Mouse (Mus musculus) adrenal gland, adult (tissue): ENCODE measurements at regions not wholly inside any gene's neighbourhood (a gene's known extent, or its start where the extent isn't known, plus 50 kb on each side); places are given as distances from the start of the nearest gene placed in this dataset.

Experiments used
- DNase-seq, 2 experiments: peaks; one replicate each; pipeline ENCODE4 v3.0.0; 2022 to 2023; ENCODE audit warnings: low spot score in 1 of 2; ENCODE audit not compliant: inconsistent age in 2 of 2

DNA sequence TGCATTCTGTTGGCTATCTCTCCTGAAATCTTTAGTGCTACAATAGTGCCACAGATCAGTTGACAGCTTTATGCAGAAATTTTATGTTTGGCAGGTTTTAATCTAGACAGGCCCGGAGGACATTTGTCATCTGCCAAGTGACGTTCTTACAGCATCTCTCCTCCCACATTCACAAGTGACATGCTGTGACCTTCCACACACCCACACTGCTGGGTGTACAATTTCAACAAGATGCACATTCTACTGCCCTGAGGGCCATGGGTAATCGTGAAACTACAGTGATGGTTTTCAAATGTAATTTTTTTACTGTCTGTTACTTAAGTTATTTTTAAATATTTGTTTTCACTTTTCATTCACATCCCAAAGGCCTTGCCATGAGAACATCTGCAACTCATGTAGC lies 639.2 kb upstream of the Gm11114 start:
- no peak for DNase-seq

DNA sequence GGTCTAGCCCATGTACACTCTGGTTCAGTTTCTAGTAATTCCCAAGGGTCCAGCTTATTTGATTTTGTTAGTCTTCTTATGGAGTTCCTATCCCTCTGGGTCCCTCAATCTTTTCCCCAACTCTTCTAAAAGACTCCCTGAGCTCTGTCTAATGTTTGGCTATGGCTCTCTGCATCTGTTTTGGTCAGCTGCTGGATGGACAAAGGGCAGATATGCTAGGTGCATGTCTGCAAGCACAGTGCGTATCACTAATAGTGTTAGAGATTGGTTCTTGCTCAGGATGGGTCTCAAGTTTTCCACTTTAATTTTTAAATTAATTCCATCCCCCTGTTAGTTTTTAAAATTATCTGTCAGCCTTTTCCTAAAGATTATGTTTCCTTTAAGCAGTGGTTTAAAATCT lies 634.2 kb upstream of the Gm11114 start:
- DNase-seq, result no peak

DNA sequence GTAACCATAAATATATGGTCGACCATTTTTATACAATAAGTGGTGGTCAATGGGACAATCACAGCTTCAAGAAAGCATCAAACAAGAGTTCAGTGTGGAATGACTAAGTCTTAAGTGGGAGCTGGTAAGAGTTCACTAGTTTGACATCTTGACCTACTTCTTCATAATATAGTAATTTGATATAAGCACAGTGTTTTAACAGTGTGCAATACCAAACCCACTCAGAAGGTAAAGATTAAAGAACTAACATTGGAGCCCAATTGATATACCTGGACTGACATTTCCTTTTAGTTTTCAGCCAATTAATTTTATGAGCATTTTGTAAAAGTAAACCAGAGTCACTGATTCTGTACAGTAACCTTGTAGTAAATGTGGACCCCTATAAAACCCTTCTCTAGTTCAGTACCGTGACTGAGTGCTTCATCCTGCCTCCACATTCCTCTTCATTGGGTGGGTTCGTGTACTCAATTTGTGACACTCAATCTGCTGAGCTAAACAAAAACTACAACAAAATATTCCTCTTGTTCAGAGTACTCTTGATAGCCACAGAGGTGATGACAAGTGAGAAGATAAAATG lies 593.9 kb upstream of the Gm11114 start:
- DNase-seq, result no peak

DNA sequence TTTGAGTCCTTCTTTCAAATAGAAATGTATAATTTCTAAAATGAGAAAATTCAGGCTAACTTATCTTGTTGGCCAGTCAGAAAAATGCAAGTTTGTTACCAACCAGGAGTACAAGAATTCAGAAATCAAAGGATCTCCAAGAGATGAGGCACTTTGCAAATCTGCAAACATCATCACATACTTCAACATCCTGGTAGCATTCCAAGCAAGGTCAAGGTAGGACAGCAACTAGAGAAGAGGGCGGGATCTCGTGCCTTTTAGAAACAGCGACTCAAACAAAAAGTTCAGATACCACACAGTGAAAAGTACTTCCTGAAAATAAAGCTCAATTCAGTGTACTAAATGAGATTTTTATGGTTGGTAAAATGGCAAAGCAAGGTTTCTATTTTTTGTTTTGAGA lies 593.2 kb upstream of the Gm11114 start:
- no peak for DNase-seq

DNA sequence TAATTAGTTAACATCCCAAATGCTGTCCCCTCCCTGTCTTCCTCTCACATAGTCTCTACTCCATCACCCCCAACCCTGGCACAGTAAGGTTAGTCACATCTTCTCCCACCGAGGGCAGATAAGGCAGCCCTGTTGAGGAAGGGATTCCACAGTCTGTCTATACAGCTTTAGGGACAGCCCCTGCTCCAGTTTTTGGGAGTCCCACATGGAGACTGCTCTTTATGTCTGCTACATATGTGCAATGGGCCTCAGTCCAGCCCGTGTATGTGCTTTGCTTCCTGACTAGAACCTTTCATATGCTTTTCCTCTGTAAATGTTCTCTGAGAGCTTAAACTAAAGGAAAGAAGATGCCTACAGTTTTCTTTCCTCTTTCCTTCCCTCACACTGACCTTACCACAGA lies 592.1 kb upstream of the Gm11114 start:
- no peak for DNase-seq

DNA sequence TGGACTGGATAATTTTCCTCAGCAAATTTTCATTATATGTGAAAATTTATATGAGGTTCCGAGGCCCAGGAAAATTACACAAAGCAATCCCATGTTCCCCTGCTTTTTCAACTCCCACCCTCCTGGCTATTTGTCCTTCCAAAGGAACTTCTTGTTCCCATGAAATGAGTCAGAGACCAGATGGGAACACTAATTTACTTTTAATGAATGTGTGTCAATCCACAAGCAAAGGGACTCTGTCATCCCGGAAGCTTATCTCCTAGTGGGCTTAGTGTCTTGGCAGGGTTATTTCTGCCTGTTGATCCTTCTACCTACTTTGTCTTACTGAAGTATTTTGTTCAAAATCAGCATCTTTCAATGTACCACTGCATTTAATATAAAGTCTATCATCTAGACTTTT lies 573.3 kb upstream of the Gm11114 start:
- DNase-seq, result no peak

DNA sequence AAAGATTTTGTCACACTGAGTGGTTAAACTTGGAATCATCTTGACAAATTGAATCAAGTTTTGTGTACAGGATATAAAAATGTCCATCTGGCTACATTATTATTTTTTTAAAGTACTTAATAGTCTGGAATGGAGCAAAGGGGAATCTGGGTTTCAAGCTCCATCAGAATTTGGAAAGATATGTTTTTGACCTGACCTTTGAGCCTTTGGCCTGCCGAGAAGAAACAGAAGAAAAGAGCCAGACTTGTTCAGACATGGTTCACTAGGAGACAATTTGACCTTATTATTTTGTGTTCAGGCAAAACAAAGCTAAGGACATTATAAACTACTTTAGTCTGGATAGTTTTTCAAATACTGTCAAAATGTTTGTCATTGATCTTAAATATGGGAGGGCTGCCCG lies 572.2 kb upstream of the Gm11114 start:
- no peak for DNase-seq

DNA sequence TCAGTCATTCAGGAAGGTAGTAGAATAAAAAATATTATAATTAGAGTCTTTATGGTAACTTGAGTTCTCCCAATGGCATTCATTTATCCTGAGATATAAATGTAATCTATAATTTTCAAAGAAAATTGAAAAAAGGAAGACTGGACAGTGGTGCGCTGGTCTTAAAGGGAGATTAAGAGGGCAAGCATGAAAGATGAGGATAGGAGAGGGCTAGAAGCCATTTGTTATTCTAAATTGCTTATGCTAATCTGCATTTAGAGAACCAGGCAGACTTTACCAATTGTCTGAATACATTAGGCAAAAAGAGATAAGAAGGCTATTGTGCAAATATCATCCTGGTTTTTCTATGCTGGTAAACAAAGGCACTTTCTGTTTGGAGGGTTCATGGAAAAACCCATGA lies 558.2 kb upstream of the Gm11114 start:
- DNase-seq, result no peak

DNA sequence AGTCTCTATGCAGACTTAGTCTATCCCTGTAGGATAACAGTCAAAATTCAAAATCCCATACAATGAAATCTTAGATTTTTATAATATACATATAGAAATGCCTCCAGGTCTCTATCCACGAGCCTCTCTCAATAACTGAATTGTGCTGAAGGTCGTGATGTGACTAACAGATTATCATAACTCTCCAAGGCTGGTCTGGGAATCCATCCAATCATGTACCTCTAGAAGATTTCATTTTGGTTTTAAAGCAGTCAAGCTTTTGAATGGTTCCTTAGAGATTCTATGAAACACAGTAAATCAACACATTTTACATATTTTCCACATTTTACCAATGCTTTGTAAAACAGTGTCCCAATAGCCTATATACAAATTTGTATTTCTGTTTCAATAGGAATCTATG lies 557.7 kb upstream of the Gm11114 start:
- DNase-seq, result peak in 1 of 2 experiments; percentile 61

DNA sequence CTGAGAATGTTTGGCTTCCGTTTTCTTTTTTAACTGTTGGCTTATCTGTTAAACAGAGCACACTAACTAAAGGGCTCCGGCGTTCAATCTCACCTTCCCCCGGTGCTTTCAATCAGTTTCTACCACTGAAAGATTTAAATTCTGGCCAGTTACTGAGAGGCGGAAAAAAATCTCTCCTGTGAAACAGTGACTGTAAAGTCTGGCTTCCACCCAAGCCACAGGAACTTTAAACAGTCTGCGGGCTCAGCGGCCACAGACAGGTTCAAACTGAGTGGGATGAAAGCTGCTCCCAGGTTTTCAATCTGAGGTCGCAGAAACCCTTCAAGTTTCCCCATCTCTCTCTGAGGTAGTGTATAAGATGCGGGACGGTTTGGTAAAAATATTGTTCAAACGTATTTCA lies 538.2 kb upstream of the Gm11114 start:
- no peak for DNase-seq

DNA sequence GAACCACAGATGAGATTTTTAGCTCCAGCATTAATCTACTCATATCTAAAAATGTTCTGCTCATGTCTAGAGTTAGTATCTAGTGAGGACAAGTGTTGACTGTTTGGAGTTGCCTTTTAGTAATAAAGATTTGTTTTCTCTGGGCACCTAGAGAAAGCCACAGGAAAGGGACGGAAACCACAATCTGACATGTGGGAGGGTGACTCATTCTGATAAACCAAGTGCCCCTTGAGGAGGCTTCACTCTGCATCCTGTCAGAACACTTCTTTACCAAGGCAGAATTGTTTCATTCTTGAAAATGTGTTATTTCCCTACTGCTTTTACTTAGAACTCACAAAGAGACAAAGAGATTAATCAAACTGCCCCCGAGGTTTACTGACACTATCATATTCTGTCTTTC lies 537.4 kb upstream of the Gm11114 start:
- no peak for DNase-seq

DNA sequence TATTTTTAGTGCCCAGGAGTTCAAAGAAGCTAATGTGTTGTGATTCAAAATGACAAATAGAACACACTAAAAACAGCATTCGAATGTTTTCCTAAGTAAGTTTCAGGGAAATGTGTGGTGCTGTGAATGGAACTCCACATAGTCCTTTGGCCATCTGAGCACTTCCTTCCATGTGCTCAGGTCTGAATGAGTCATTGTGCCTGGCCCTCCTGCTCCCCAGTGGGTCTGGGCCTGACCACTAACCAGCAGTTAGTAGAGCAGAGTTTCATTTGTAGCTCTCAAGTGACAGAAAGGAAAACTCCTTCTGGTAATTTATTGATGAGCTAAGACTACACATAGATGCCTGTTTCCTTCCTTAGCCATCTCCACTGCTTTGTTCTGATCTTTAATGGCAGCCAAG lies 533.4 kb upstream of the Gm11114 start:
- no peak for DNase-seq

DNA sequence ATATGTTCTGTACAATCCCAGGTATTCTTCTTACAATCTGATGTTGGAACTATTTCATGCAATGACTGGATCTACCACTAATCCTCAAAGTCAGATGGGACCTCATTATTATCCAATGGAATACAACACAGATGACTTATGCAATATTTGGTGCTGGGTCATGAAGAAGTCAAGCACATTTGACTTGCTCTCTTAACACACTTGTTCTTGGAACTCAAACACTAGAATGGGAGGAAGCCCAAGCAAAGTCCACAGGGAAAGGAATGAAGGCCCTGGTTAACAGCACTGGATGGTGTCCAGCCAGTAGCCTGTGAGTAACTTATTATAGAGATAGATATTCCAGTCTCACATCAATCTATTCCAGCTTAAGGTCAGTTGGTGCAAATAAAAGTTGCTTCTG lies 486.8 kb upstream of the Gm11114 start:
- peak in 1 of 2 experiments; percentile 34 for DNase-seq

DNA sequence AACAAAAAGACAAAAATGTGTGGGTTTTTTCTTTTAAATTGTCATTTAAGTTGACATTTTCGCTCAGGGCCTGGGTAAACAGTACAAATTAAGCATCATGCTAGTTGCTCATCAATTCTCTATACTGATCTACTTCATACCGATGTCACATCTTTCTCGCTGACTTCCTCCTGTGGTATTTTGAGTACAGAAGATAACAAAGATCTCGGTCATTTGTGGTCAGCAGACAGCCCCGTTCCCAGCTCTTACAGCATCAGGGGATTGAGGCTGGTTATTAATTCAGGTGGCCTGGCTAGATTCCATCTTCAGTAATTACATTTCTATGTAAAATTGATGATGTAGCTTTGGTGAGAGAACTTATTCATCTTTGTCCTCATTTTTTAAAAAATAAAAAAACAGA lies 483.6 kb upstream of the Gm11114 start:
- no peak for DNase-seq

DNA sequence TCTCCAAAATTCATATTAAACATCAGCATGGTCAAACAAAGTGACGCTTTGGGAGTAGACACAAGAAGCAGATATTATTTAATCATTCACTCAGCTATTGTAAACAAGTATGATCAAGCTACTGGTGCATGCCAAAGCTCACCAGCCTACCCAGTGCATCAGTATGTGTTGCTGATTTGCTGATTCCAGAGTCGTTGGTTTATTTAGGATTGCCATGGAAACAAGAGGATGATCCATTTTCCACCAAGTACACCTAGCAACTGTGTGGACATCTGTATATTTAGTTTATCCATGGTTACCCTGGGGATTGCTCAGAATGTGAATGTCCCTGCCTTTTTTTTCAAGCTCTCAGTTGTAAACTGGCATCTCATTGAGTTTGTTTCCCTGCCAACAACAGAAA lies 481.9 kb upstream of the Gm11114 start:
- DNase-seq, result no peak

DNA sequence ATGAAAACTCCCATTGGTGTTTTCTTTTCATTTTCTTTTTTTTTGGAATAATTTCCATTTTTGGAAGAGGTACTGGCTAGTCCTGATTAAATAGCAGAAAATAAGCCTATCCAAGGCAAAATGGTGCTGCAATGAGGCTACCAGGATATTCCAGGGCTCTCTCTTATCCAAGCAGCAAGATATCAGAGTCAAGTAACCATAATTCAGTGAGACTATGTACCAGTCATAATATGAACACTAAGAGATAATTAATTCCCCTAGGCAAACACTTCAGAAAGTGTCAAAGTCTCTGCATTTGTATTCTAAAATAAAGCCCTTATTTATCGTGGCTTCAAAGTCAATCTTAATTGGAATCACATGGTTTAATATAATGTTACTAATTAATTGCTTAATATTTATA lies 475.1 kb upstream of the Gm11114 start:
- DNase-seq, result no peak

DNA sequence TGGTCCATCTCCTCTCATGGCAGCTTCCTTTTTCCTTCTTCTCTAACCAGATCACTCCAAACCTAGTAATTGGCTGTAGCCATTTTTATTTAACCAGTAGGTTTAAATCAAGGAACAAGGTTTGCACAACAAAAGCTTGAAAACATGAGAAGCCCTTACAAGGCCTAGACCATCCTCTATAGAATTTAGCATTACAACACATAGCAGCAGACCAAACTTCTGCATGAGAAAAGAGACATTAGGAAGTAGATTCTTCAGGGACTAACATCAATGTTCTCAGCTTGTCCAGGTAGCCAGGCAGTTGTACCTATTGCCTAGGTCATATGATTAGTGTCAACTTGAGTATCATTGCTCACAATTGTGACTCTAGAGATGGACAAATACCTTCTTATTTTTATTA lies 468.6 kb upstream of the Gm11114 start:
- DNase-seq, result no peak

DNA sequence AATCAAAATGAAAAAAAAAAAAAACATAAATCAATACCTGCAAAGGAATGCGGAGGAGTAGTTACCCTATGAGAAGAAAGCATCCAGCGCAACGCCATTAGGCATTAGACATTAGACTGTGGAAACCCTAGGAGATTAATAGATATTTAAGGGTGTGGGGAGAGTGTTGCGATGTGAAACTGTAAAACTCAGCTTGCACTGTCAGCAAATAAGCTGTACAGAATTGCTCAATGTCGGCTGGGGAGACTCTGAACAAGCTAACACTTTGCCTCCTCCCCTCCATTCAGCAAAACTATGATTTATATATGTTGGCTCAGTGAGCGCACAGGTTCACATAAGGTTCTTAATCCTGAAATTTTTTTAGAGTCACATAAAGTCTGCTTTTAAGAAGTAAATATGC lies 451.0 kb upstream of the Gm11114 start:
- DNase-seq, result no peak

DNA sequence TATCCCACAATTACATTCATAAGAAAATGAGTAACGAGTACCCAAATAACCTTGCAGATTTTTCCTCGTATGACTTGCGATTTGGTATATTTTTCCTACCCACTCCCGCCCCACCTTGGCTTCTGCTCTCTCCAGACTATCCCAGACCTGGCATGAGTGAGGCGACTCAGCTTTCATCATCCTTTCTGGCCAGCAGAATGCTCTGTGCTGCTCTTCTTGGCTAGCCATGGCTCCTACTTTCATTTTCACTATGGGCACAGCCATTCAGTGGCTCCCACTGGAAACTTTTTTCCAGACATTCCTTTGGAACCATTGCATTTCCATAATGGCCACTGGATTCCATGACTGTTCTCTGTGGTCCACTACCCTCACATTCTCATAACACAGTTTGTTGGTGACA lies 449.1 kb upstream of the Gm11114 start:
- peak in 1 of 2 experiments; percentile 29 for DNase-seq

DNA sequence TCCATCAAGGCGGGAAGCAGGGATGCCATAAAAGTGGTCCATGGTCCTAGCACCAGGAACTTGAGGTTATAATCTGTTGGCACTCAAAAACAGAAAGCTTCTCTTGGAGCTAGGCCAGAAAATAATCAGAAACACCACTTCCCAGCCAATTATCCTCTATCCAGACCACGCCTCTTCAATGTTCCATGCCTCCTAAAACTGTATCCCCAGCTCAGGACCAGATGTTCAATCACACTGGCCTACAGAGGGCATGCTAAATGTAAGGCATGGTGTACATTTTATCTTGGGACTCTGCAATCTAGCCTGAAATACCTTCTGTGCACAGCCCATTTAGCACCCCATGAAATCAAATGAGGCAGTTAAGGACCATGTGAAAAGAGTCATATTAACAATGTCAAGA lies 418.4 kb upstream of the Gm11114 start:
- no peak for DNase-seq

DNA sequence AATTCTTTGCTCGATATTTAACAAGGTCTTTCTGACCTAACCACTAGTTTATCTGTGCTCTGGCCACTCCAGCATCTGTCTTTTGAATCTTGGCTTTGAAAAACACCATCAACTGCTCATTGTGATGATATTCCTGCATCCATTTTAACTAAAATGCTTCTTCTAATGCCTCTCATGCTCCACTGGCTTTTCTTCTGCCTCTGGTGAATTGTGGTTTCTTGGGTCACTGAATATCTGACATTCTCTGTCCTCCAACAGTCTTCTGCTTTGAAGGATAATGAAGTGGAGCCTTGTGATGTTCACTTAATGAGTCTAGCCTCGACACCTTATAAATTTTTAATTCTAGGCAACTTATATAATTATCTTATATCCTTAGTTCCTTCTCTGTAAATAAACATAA lies 416.5 kb upstream of the Gm11114 start:
- no peak for DNase-seq

DNA sequence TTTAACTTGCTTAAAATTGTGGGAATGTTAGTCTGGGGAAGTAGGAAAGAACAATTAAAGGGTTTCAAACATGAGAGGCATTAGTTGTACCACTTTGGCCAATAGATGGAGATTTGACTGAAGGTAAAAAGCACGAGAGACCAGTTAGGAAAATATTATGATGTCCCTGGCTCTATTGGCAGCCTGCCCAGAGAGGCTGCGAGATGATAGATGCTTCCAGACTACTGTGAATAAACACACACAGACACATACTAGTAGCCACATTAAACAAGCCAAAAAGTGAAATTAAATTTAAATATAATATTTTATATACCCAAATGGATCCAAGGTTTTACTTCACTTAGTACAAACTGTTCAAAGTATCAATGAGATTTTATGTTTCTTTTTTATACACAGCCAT lies 411.9 kb upstream of the Gm11114 start:
- peak; percentile 28 to 68 for DNase-seq

DNA sequence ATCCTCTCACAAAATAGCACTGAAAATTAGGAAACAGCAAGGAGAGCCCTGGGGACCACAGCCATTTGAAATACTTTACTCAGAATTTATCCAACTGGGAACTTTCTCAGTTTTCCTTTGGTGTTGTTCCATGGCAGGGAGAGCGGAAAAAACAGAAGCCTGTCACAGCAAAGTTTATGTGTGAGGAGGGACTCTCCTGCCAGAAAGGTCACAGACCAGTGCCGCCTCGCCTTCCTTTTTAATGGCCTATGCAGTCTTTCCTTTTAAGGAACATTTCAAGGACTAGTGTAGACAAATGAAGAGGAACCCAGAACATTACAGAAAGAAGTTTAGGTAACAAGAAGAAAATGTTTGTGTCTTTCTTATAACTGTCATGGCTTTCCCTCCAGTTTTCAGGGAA lies 406.3 kb upstream of the Gm11114 start:
- DNase-seq, result peak; percentile 4 to 30

DNA sequence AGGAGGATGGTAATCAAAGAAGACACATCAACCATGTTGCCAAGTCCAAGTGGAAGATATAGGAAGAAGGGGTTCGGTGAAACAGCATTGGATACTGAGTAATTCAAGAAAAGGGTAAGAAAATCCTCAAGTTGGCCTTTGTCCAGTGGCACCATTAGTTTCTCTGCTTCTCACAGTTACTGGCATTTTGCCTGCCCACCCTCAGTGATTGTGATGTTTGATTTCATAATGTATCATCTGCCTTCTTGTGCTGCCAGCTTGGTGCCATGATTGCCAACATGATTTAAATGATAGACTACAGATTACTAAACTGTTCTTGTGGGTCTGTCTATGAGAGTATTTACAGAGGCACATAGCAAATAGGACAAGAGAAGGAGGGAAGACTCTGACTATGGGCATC lies 399.3 kb upstream of the Gm11114 start:
- no peak for DNase-seq
